Mouse (Mus musculus): ENCODE measurements around the gene Il6st. TPM values are rescaled to one million over a fixed set of nuclear protein-coding genes. Genes with fewer than 3 reads are reported as not detected.

Il6st gene
- total RNA-seq, 2 experiments from 2014 or later, result 164 to 212 TPM

- intact Hi-C loops (cut with DNase I), result no loop called here
- DNase-seq, result no peak
Measured at GRCm38 (mm10) chr13:112512824-112513223, 49.0 kb downstream of the Il6st start.

DNA sequence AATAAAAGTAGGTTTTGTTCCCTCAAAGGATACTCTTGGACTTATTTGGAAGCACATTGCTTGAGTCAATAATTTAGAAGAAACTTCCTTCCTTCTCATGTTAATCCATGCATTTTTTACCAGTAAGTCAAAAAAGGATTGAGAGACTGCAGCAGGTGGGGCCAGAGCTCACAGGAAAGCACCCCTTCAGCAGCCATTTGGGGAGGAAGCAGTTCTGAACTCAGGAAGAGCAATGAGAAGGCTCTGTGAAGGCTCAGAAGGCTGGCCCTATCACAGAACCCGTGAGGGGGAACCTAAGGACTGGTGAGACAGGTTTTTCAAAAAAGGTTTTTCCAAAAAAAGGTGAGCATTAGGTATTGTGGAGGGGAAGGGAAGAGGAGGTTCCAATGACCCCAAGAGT lies 50.7 kb downstream of the Il6st start:
- DNase-seq, result no peak
- intact Hi-C loops (cut with DNase I), result no loop called here

GRCm38 (mm10) chr13:112522261-112522660 lies 58.4 kb downstream of the Il6st start:
- intact Hi-C loops (cut with DNase I), result no loop called here

DNA sequence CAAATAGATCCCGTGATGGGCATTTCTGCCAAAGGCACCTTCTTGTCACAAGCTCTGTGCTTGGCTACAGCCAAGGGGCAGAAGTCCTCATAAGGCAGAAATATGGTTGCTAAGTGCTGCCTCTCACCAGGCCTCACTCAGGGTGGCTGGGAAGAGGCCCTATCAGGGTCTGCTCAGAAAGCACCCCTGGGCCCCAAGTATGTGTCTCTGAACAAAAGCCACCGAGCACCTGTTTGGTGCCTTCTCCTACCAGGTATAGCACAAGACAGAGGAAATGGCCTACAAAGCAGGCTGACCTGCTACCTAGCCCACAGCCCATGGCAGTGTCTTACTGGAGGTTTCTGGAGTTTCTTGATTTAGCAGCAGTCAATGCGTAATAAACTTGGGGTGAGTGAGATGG lies 59.0 kb downstream of the Il6st start:
- intact Hi-C loops (cut with DNase I), result no loop called here
- DNase-seq, result no peak

More at GRCm38 (mm10) chr13:112522261-112522660, 58.4 kb downstream of the Il6st start:
- DNase-seq, result no peak

- intact Hi-C loops (cut with DNase I), result no loop called here
- peak in 1 of 2 experiments; percentile 31 for DNase-seq
Measured at GRCm38 (mm10) chr13:112523346-112523970, 59.6 kb downstream of the Il6st start.

- no peak for DNase-seq
- intact Hi-C loops (cut with DNase I), result no loop called here
Measured at GRCm38 (mm10) chr13:112527186-112527585, 63.3 kb downstream of the Il6st start.

GRCm38 (mm10) chr13:112529893-112530292 lies 66.0 kb downstream of the Il6st start:
- intact Hi-C loops (cut with DNase I), result loop anchor here (1.0 kb wide), 2 partner anchors 222 to 258 kb away; no protein-coding TSS in a partner anchor
- peak; percentile 80 to 85 for DNase-seq

- DNase-seq, result no peak
- intact Hi-C loops (cut with DNase I), result no loop called here
Measured at GRCm38 (mm10) chr13:112532235-112532634, 68.4 kb downstream of the Il6st start.

DNA sequence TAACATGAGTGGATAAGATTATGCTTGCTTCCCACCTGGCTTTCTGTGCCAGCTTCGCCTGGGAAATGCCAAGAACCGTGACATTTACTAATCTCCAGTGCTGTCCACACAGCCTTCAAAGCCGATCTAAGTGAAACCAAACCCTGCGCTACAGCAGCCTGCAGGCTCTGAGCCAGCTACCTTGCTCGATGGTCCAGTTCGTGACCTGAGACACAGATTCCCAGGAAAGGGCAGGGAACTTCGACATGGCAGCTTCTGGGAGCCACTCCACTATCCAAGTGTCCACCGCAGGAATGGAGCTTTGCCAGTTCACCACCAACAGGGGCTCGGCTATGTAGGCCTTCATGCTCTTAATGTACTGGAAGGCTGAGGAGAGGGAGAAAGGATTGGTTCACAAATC lies 69.7 kb downstream of the Il6st start:
- DNase-seq, result peak; percentile 15 to 25
- intact Hi-C loops (cut with DNase I), result no loop called here

- DNase-seq, result no peak
- intact Hi-C loops (cut with DNase I), result no loop called here
Measured at GRCm38 (mm10) chr13:112536611-112537010, 72.7 kb downstream of the Il6st start.

GRCm38 (mm10) chr13:112537065-112537464 lies 73.2 kb downstream of the Il6st start:
- intact Hi-C loops (cut with DNase I), result no loop called here
- no peak for DNase-seq

DNA sequence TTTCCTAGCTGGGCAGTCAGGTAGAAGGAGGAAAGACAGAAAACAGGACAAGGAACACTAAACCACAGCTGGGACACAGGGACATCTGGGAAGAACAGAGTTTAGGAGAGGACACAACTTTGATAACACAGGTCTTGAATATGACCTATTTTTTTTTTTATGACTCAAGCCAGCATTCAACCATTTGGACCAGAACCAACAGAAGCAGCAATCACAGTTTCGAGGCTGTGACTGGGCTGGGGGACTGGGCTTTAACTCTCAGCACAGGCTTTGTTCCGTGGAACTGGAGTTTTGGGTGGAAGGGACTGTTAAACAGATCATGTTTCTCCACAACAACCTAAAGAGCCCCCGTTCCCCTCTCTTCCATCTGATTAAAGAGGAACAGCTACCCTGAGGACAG lies 76.7 kb downstream of the Il6st start:
- intact Hi-C loops (cut with DNase I), result no loop called here
- peak in 1 of 2 experiments; percentile 18 for DNase-seq

GRCm38 (mm10) chr13:112541223-112541975 lies 77.5 kb downstream of the Il6st start:
- intact Hi-C loops (cut with DNase I), result no loop called here
- DNase-seq, result no peak

DNA sequence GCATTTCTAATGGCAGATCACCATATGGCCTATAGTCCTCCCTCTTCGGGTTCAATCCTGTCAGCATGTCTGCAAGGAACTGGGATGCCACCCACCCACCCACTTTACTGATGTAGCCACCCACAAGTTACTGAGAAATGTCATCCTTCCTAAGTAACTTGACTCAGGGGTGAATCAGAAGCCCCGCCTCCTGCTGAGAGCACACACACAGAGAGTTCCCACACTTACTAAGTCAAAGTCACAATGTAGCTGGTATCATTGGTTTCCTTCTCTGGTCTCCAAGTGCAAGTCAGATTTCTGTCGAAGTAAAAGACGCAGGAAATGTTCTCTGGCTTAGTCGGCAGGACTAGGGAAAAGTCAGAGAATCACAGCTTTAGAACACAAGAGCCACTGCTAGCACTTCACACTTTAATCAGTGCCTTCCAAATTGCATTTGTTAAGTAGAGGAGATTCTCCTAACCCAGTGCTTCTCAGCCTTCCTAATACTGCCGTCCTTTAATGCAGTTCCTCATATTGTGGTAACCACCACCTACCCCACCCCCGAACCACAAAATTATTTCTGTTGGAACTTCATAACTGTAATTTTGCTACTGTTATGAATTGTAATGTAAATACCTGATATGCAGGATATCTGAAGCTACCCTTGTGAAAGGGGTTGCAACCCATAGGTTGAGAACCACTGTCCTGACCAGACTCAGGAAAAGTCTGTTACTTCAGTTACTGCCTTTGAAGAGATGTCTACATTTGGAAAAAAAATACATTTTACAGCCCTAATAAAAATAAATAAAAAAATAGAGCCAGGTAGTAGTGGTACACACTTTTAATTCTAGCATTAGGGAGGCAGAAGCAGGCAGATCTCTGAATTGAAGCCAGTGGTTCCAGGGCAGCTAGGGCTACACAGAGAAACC lies 88.0 kb downstream of the Il6st start:
- intact Hi-C loops (cut with DNase I), result no loop called here
- DNase-seq, result no peak

- DNase-seq, result no peak
- intact Hi-C loops (cut with DNase I), result no loop called here
Measured at GRCm38 (mm10) chr13:112553304-112553703, 89.4 kb downstream of the Il6st start.

DNA sequence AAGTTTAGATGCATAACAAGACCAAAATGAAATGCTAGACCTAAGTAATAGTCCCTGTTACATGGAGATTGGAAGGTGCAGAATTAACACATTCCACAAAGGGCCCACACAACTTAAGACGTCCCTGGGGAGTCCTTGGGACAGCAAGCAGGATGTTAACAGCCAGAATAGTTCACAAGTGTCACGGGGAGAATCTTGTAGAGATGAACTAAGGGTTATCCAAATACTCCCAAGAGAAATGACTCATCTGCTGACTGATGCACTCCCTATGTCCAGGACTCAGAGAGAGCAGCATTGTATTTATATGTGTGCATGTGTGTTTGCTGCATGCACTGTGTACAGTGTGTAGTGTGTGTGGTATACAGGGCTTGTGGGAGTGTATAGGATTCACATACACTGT lies 92.6 kb downstream of the Il6st start:
- DNase-seq, result no peak
- intact Hi-C loops (cut with DNase I), result no loop called here

Other genes with a start within 250 kb of the Il6st start
- under 1 TPM; 0.14 to 0.20 TPM for gene Ankrd55, start 175.6 kb upstream of the Il6st start, total RNA-seq (2021)
- under 1 TPM in 1 of 2 experiments, not detected in 1; 0.14 TPM for gene Il31ra, start 130.3 kb downstream of the Il6st start, total RNA-seq (2021)
- under 1 TPM; 0.14 to 0.37 TPM for gene Ddx4, start 188.4 kb downstream of the Il6st start, total RNA-seq (2021)
- 10 to 100 TPM; 12.3 to 15.1 TPM for gene Slc38a9, start 196.7 kb downstream of the Il6st start, total RNA-seq (2021)